Mouse (Mus musculus) neutrophil, adult 65 days (primary cell): Measurements from ENCODE around the gene Arhgap11a. TPM values are rescaled to one million over a fixed set of nuclear protein-coding genes. Genes with fewer than 3 reads are reported as not detected.

ENCODE experiments used
- total RNA-seq: library from RNA; stranded (reverse); gene quantifications from 2 replicates; pipeline ENCODE4 v1.2.4, GENCODE M21; 2023

Gene Arhgap11a
- total RNA-seq = 49.8 and 65.8 TPM in 2 replicates

GRCm38 (mm10) chr2:113848245-113849121 lies at the start of gene Arhgap11a:
Arhgap11a (minus strand) TSS chr2:113848661.

GRCm38 (mm10) chr2:113828943-113829882 lies 19.2 kb downstream of the Arhgap11a start, which contains the start of gene Scg5:
Scg5 (minus strand) TSS chr2:113829121.

Other genes with a start within 250 kb of the Arhgap11a start
- gene Grem1, start 90.0 kb downstream of the Arhgap11a start, total RNA-seq = 0.09 TPM in 1 of 2 replicates, not detected in the other
- 4.3 and 10.3 TPM in 2 replicates for gene Scg5, start 19.5 kb downstream of the Arhgap11a start, total RNA-seq
- not detected in 2 replicates for gene Gjd2, start 165.0 kb upstream of the Arhgap11a start, total RNA-seq
- not detected in 2 replicates for gene Actc1, start 204.9 kb upstream of the Arhgap11a start, total RNA-seq